Mouse (Mus musculus): ENCODE data around the gene Nell2.

Nell2 gene

GRCm38 (mm10) chr15:95473976-95474375 is 54.4 kb downstream of the Nell2 start:
- peak in 1 of 2 experiments; percentile 30 for DNase-seq (ENCODE audit: low spot score in 2 of 2)

- DNase-seq (ENCODE audit: low spot score in 2 of 2), result no peak
Observed at GRCm38 (mm10) chr15:95467195-95467594, 61.2 kb downstream of the Nell2 start.

GRCm38 (mm10) chr15:95460041-95460566 is 68.3 kb downstream of the Nell2 start:
- DNase-seq (ENCODE audit: low spot score in 2 of 2), result no peak

GRCm38 (mm10) chr15:95444586-95444985 is 83.8 kb downstream of the Nell2 start:
- no peak for DNase-seq (ENCODE audit: low spot score in 2 of 2)

- no peak for DNase-seq (ENCODE audit: low spot score in 2 of 2)
Observed at GRCm38 (mm10) chr15:95437740-95438139, 90.6 kb downstream of the Nell2 start.

- DNase-seq (ENCODE audit: low spot score in 2 of 2), result no peak
Observed at GRCm38 (mm10) chr15:95436261-95436660, 92.1 kb downstream of the Nell2 start.

GRCm38 (mm10) chr15:95431156-95431799 is 97.1 kb downstream of the Nell2 start:
- DNase-seq (ENCODE audit: low spot score in 2 of 2), result no peak

- DNase-seq (ENCODE audit: low spot score in 2 of 2), result peak; percentile 36 to 45
Observed at GRCm38 (mm10) chr15:95430000-95430399, 98.4 kb downstream of the Nell2 start.

GRCm38 (mm10) chr15:95428003-95428663 is 100.2 kb downstream of the Nell2 start:
- no peak for DNase-seq (ENCODE audit: low spot score in 2 of 2)

GRCm38 (mm10) chr15:95425085-95425484 is 103.3 kb downstream of the Nell2 start:
- no peak for DNase-seq (ENCODE audit: low spot score in 2 of 2)

- no peak for DNase-seq (ENCODE audit: low spot score in 2 of 2)
Observed at GRCm38 (mm10) chr15:95422226-95422950, 106.0 kb downstream of the Nell2 start.

- DNase-seq (ENCODE audit: low spot score in 2 of 2), result no peak
Observed at GRCm38 (mm10) chr15:95418641-95419040, 109.7 kb downstream of the Nell2 start.

- no peak for DNase-seq (ENCODE audit: low spot score in 2 of 2)
Observed at GRCm38 (mm10) chr15:95411949-95412741, 116.2 kb downstream of the Nell2 start.

GRCm38 (mm10) chr15:95410213-95410843 is 118.0 kb downstream of the Nell2 start:
- no peak for DNase-seq (ENCODE audit: low spot score in 2 of 2)

GRCm38 (mm10) chr15:95390347-95390746 is 138.0 kb downstream of the Nell2 start:
- no peak for DNase-seq (ENCODE audit: low spot score in 2 of 2)

GRCm38 (mm10) chr15:95388950-95389349 is 139.4 kb downstream of the Nell2 start:
- DNase-seq (ENCODE audit: low spot score in 2 of 2), result no peak

- DNase-seq (ENCODE audit: low spot score in 2 of 2), result no peak
Observed at GRCm38 (mm10) chr15:95380859-95381258, 147.5 kb downstream of the Nell2 start.

GRCm38 (mm10) chr15:95370720-95371395 is 157.5 kb downstream of the Nell2 start:
- peak; percentile 20 to 40 for DNase-seq (ENCODE audit: low spot score in 2 of 2)

- no peak for DNase-seq (ENCODE audit: low spot score in 2 of 2)
Observed at GRCm38 (mm10) chr15:95368185-95368584, 160.2 kb downstream of the Nell2 start.

GRCm38 (mm10) chr15:95366506-95366905 is 161.9 kb downstream of the Nell2 start:
- DNase-seq (ENCODE audit: low spot score in 2 of 2), result no peak

GRCm38 (mm10) chr15:95354806-95355205 is 173.6 kb downstream of the Nell2 start:
- DNase-seq (ENCODE audit: low spot score in 2 of 2), result no peak

Measured in right cerebral cortex, postnatal 36 days (tissue).